Mouse (Mus musculus) ES-E14 (cell line): ENCODE measurements around the gene Palm3.

Source experiments
- CHD2 ChIP-seq: IDR thresholded peaks from 2 replicates; pipeline ENCODE4 v1.6.1; 2014; ENCODE audit warnings: mild to moderate bottlenecking, low read depth, low read length, inconsistent platforms
- ZNF384 ChIP-seq: IDR thresholded peaks from 2 replicates; pipeline ENCODE4 v1.6.1; 2012; ENCODE audit warnings: low read depth, low read length, inconsistent platforms

- TF ChIP-seq ZNF384 (no peak), CHD2 (no peak)
These were observed 28.8 kb upstream of the Palm3 start for GRCm38 (mm10) chr8:83992488-83992887.
